Mouse (Mus musculus) midbrain, embryonic 16.5 days (tissue): Measurements from ENCODE around the gene Nrarp. TPM values are rescaled to one million over a fixed set of nuclear protein-coding genes. Genes with fewer than 3 reads are reported as not detected.

Experiments
- ATAC-seq: fragments of 200-750 bp; cut with Nextera tagmentation; 2 replicates; pipeline ENCODE4 v1.8.0; 2017; ENCODE audit warnings: moderate TSS enrichment
- H3K27ac ChIP-seq: fragments of 300-500 bp; sonication (generic); 2 replicates; pipeline ENCODE4 v1.5.1; 2014; ENCODE audit warnings: mild to moderate bottlenecking, low read length, mixed read lengths
- H3K27me3 ChIP-seq: fragments of 300-500 bp; sonication (generic); 2 replicates; pipeline ENCODE4 v1.6.1; 2014; ENCODE audit warnings: low read depth, low read length, mixed read lengths; ENCODE audit not compliant: control insufficient read depth, insufficient read depth
- H3K36me3 ChIP-seq: fragments of 300-500 bp; sonication (generic); 2 replicates; pipeline ENCODE4 v1.6.1; 2014; ENCODE audit warnings: mild to moderate bottlenecking, low read length, moderate library complexity, mixed read lengths; ENCODE audit not compliant: control insufficient read depth, insufficient read depth
- H3K4me1 ChIP-seq: fragments of 300-500 bp; sonication (generic); 2 replicates; pipeline ENCODE4 v1.6.1; 2014; ENCODE audit warnings: mild to moderate bottlenecking, low read length, mixed read lengths; ENCODE audit not compliant: control insufficient read depth, insufficient read depth
- H3K4me2 ChIP-seq: fragments of 300-500 bp; sonication (generic); 2 replicates; pipeline ENCODE4 v1.6.1; 2014; ENCODE audit warnings: mild to moderate bottlenecking, low read length, mixed read lengths
- H3K4me3 ChIP-seq: fragments of 300-500 bp; sonication (generic); 2 replicates; pipeline ENCODE4 v1.5.1; 2014; ENCODE audit warnings: low read depth, mild to moderate bottlenecking, low read length, moderate library complexity, mixed read lengths
- H3K9ac ChIP-seq: fragments of 300-500 bp; sonication (generic); 2 replicates; pipeline ENCODE4 v1.6.1; 2014; ENCODE audit warnings: low read depth, low read length, mixed read lengths
- H3K9me3 ChIP-seq: fragments of 300-500 bp; sonication (generic); replicated peaks from 2 replicates; pipeline ENCODE4 v1.6.1; 2014; ENCODE audit warnings: mild to moderate bottlenecking, low read length, mixed read lengths; ENCODE audit not compliant: control insufficient read depth, poor library complexity, severe bottlenecking
- WGBS: fragments of 180-500 bp; shearing (Covaris S2); extraction: QIAGEN DNeasy Blood & Tissue Kit; methylation state at CpG from one replicate; pipeline ENCODE4 v1.1.7; 2014; 5-methylcytosine and 5-hydroxymethylcytosine counted together
- polyA plus RNA-seq: library from polyadenylated mRNA; unstranded; fragments of >200 nt; fragmentation: Nextera tagmentation; extraction: Ambion mirVana; gene quantifications from 2 replicates; pipeline ENCODE4 v1.2.1, GENCODE M21; 2015

Nrarp gene
- polyA plus RNA-seq, 1 experiment from 2014 or later = 13.1 TPM

GRCm38 (mm10) chr2:25177076-25177475, 3.5 kb upstream of the Nrarp start:
- Histone ChIP-seq H3K4me3 (no peak overlapping the region), H3K9me3 (no peaks in the 10 kb centered on the region), H3K36me3 (no peaks in the 10 kb centered on the region), H3K27ac (peak overlapping the region; percentile 83), H3K4me1 (peaks cover 24% of the 10 kb centered on the region), H3K4me2 (peak overlapping the region; percentile 10), H3K9ac (peak overlapping the region; percentile 27; the same call in 1 of the 2 replicates), H3K27me3 (no peaks in the 10 kb centered on the region; the same call in 1 of the 2 replicates)
- WGBS = 32% methylated on average over 4 of the region's 4 CpGs
- ATAC-seq = no peak

GRCm38 (mm10) chr2:25177685-25178084, 2.9 kb upstream of the Nrarp start:
- ATAC-seq = peak; percentile 37; the same call in 1 of the 2 replicates
- WGBS = 5% methylated on average over 6 of the region's 6 CpGs
- H3K9ac ChIP-seq = peak overlapping the region; percentile 32
- no peaks in the 10 kb centered on the region; the same call in 1 of the 2 replicates for H3K27me3 ChIP-seq
- peak overlapping the region; percentile 83 for H3K27ac ChIP-seq
- H3K36me3 ChIP-seq = no peaks in the 10 kb centered on the region
- H3K4me1 ChIP-seq = peaks cover 28% of the 10 kb centered on the region
- H3K4me2 ChIP-seq = peak overlapping the region; percentile 33; the same call in 1 of the 2 replicates
- H3K9me3 ChIP-seq = no peaks in the 10 kb centered on the region
- no peak overlapping the region for H3K4me3 ChIP-seq

GRCm38 (mm10) chr2:25178285-25178972, 2.1 kb upstream of the Nrarp start:
- Histone ChIP-seq H3K9me3 (no peaks in the 10 kb centered on the region), H3K9ac (peak overlapping the region; percentile 32; the same call in 1 of the 2 replicates), H3K27ac (peak overlapping the region; percentile 75), H3K4me1 (peaks cover 29% of the 10 kb centered on the region), H3K27me3 (no peaks in the 10 kb centered on the region; the same call in 1 of the 2 replicates), H3K4me2 (peak overlapping the region; percentile 33), H3K36me3 (no peaks in the 10 kb centered on the region), H3K4me3 (no peak overlapping the region)
- no peak for ATAC-seq
- WGBS = 20% methylated on average over 10 of the region's 10 CpGs

- peak overlapping the region; percentile 67 for H3K4me2 ChIP-seq
- 34% methylated on average over 15 of the region's 15 CpGs for WGBS
- no peaks in the 10 kb centered on the region for H3K9me3 ChIP-seq
- H3K27ac ChIP-seq = peak overlapping the region; percentile 73
- no peaks in the 10 kb centered on the region; the same call in 1 of the 2 replicates for H3K27me3 ChIP-seq
- no peak overlapping the region for H3K9ac ChIP-seq
- no peak for ATAC-seq
- H3K36me3 ChIP-seq = no peaks in the 10 kb centered on the region
- peak overlapping the region; percentile 69 for H3K4me3 ChIP-seq
- H3K4me1 ChIP-seq = peaks cover 32% of the 10 kb centered on the region
These were observed 866 bp upstream of the Nrarp start for GRCm38 (mm10) chr2:25179566-25180217.

- Histone ChIP-seq H3K9me3 (no peaks in the 10 kb centered on the region), H3K4me2 (peak overlapping the region; percentile 67), H3K27ac (peak overlapping the region; percentile 79), H3K4me1 (peaks cover 38% of the 10 kb centered on the region), H3K9ac (peak overlapping the region; percentile 74), H3K36me3 (no peaks in the 10 kb centered on the region), H3K4me3 (peak overlapping the region; percentile 69), H3K27me3 (no peaks in the 10 kb centered on the region; the same call in 1 of the 2 replicates)
- under 1% methylated on average over 100 of the region's 100 CpGs for WGBS
- peak; percentile 49 for ATAC-seq
These were observed 674 bp downstream of the Nrarp start for GRCm38 (mm10) chr2:25180973-25181890.

- Histone ChIP-seq H3K4me2 (peak overlapping the region; percentile 67), H3K9me3 (no peaks in the 10 kb centered on the region), H3K36me3 (no peaks in the 10 kb centered on the region), H3K4me3 (peak overlapping the region; percentile 69), H3K9ac (peak overlapping the region; percentile 74), H3K27ac (peak overlapping the region; percentile 79), H3K27me3 (no peaks in the 10 kb centered on the region; the same call in 1 of the 2 replicates), H3K4me1 (peaks cover 34% of the 10 kb centered on the region)
- no peak for ATAC-seq
- under 1% methylated on average over 17 of the region's 17 CpGs for WGBS
These were observed 1.4 kb downstream of the Nrarp start for GRCm38 (mm10) chr2:25181891-25182397.

GRCm38 (mm10) chr2:25182664-25183063, 2.1 kb downstream of the Nrarp start:
- H3K27ac ChIP-seq = peak overlapping the region; percentile 26; the same call in 1 of the 2 replicates
- no peaks in the 10 kb centered on the region for H3K36me3 ChIP-seq
- 6% methylated on average over 6 of the region's 6 CpGs for WGBS
- no peaks in the 10 kb centered on the region for H3K9me3 ChIP-seq
- ATAC-seq = no peak
- H3K4me2 ChIP-seq = peak overlapping the region; percentile 67
- peak overlapping the region; percentile 47; the same call in 1 of the 2 replicates for H3K9ac ChIP-seq
- no peaks in the 10 kb centered on the region; the same call in 1 of the 2 replicates for H3K27me3 ChIP-seq
- peak overlapping the region; percentile 69 for H3K4me3 ChIP-seq
- H3K4me1 ChIP-seq = peaks cover 30% of the 10 kb centered on the region

GRCm38 (mm10) chr2:25183336-25183735, 2.8 kb downstream of the Nrarp start:
- no peaks in the 10 kb centered on the region; the same call in 1 of the 2 replicates for H3K27me3 ChIP-seq
- ATAC-seq = no peak
- H3K9me3 ChIP-seq = no peaks in the 10 kb centered on the region
- peak overlapping the region; percentile 67 for H3K4me2 ChIP-seq
- H3K36me3 ChIP-seq = no peaks in the 10 kb centered on the region
- no peak overlapping the region for H3K9ac ChIP-seq
- H3K27ac ChIP-seq = no peak overlapping the region
- no peak overlapping the region; the same call in 1 of the 2 replicates for H3K4me3 ChIP-seq
- peaks cover 23% of the 10 kb centered on the region for H3K4me1 ChIP-seq
- WGBS = 42% methylated on average over 2 of the region's 2 CpGs
